Mouse (Mus musculus) left cerebral cortex, adult 18-20 months (tissue): ENCODE results near the gene Fkbp9. TPM values are rescaled to one million over a fixed set of nuclear protein-coding genes. Genes with fewer than 3 reads are reported as not detected.
A peak's percentile ranks its signal among the peaks of the same experiment; 100 is the strongest.

Source experiments
- DNase-seq, 2 experiments: peaks; one replicate each; pipeline ENCODE4 v3.0.0; 2021 to 2022; ENCODE audit warnings: low spot score in 2 of 2, mixed read lengths in 1 of 2
- long read RNA-seq, 2 experiments: library from polyadenylated mRNA; stranded (forward); transcript quantifications; one replicate each; pipeline ENCODE4 v2.0.0; 2021
- total RNA-seq, 2 experiments: library from RNA; stranded (reverse); gene quantifications; 2 replicates each; pipeline ENCODE4 v1.2.3; 2021

Fkbp9 gene
- total RNA-seq, result 10 to 100 TPM; 26.8 to 31.4 TPM
- long read RNA-seq, experiment 1, transcript Fkbp9-201 (10 exons, 3,009 nt), result major isoform, 65 of 71 reads
- long read RNA-seq, experiment 1, partial matches to known transcripts, result 5 of 71 reads
- long read RNA-seq, experiment 1, other reads (novel, unspliced or antisense), result 1 of 71 reads
- long read RNA-seq, experiment 2, transcript Fkbp9-201 (10 exons, 3,009 nt), result major isoform, 49 of 54 reads
- long read RNA-seq, experiment 2, partial matches to known transcripts, result 3 of 54 reads
- long read RNA-seq, experiment 2, other reads (novel, unspliced or antisense), result 2 of 54 reads

GRCm38 (mm10) chr6:56831697-56832406 lies at the start of gene Fkbp9:
Fkbp9 (plus strand) TSS chr6:56832059.
- peak; percentile 36 to 54 for DNase-seq

DNA sequence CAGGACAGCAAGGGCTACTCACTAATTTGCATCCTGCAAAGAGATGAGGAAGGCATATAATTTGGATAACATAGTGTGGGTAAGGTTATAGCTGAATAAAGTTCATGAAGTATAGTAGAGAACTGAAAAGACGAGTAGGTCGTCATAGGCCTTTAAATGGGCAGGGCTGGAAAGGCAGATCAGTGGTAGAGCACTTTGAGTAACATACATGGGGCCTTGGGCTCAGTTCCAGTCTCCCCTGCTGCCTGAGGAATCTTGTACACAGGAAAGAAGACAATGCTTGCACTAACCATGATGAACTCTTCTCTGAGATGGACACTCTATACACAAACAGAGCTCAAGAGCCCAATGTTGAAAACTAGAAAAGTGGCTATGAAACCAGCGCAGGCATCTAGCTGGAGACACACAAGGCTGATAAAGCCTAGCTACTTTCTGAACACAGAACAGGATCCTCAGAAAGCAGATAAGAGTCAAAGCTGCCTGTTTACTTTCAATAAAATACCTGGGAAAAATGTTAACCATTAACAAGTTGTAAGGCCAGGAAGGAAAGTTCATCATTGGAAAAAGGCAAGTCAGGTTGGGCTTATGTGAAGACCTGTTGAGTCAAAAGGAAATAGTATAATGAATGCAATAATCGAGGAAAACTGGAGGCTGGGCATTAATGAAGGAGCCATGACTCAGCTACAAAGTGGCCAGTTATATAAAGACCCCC lies 48.1 kb upstream of the Fkbp9 start:
- no peak for DNase-seq

DNA sequence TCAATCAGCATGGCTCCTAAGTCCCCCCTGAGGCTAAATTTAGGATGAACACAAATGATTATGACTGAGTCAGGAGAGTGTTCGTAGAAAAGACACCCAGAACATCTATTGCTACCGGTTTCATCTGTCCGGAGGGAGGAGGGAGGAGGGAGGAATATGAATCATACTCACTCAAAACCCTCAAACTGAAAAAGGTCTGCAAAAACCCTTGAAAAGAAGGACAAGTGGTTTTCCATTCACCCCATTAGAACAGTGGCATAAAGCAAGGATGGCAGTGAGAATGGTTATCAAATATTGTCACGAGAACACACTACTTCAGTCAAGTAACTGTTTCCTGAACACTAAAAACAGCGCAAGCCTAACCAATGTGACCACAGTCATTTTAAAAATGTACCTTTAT lies 46.8 kb upstream of the Fkbp9 start:
- no peak for DNase-seq

DNA sequence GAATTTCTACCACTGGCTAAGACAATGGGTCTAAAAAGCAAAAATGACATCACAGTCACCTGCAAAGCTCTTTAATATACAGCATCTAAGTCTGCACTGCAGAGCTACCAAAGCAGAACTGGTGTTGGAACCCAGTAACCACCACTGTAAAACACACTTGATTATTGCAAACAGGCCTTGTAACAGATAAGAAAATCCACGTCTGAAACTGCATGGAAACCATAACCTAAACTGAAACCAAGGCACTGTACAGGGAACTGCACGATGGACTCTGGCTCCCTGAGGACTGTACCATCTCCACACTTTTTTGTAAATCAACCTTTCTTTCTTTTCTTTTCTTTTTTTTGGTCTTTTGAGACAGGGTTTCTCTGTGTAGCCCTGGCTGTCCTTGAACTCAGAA lies 44.2 kb upstream of the Fkbp9 start:
- DNase-seq, result no peak

DNA sequence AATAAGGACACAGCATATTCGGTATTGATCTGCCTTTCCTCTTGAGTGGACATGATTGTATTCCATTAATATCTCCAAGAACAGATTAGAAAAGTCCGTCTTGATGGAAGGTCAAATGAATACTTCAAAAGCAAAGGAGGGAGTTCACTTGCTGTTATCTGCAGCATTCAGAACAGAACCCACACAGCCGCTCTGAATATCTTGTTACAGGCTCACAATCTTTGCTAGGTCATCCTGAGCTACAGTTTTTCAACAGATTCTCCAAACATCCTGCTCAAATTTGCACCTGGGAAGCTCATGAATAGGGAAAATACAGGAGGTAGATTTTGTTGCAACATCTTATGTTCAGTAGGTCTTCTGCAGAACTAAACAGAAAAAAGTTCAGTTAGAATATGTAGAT lies 42.5 kb upstream of the Fkbp9 start:
- DNase-seq, result no peak

GRCm38 (mm10) chr6:56794834-56795233 lies 37.0 kb upstream of the Fkbp9 start:
- no peak for DNase-seq

DNA sequence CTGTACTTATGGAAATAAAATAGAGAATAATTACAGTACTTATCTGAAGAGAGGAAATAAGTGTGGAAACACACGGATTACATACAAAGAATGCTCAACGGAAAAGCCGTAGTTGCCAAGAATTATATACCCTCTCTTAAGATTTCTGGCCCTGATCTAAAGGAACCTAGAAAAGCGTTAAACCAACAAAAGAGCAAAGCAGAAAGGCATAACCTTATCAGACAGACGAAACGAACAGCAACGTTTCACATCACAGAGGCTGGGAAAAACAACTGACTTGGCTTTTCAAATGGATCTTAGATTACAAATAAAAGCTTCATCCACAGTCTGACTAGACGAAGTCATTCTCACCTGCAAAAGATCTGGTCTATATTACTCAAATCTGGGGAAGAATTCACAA lies 35.6 kb upstream of the Fkbp9 start:
- DNase-seq, result no peak

DNA sequence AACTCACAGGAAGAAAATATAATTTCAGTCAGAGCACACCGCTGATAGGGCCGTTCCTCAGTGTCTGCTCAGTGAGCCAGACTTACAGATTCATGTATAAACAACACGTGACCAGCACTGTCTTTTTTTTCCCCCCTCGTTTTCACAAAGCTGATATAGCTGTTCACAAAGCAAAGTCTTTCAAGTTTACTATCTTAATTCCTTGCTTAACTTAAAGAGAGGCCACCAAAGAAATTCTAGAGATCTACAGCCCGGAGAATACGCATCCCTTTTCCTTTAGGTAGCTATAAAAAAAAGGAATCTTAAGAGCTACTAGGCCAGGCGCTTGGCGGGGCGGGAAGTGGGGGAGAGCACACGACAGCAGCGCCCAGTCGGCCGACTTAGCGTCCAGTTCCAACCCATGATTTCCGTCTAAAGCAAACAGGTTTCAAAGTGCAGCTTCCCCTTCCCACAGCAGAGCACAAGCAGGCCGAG lies 35.2 kb upstream of the Fkbp9 start:
- peak; percentile 11 to 13 for DNase-seq

GRCm38 (mm10) chr6:56797311-56798151 lies 34.3 kb upstream of the Fkbp9 start, which contains the start of gene Kbtbd2:
Kbtbd2 (minus strand) TSS chr6:56797813.
- DNase-seq, result peak; percentile 92 to 97

DNA sequence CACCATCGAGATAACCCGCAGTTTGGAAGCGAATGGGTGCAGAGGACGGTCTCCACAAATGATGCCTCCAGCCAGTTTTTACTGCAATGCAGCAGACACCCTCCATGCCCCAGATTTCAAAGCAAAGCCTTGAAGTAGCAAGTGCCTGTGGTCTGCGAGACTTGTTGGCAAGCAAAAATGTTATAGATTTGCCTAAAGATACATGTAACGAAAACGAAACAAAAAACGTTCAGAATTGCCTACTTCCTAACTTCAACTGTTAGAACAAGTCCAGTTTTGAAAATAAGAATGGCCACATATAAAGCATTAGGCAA lies 33.8 kb upstream of the Fkbp9 start:
- no peak for DNase-seq

DNA sequence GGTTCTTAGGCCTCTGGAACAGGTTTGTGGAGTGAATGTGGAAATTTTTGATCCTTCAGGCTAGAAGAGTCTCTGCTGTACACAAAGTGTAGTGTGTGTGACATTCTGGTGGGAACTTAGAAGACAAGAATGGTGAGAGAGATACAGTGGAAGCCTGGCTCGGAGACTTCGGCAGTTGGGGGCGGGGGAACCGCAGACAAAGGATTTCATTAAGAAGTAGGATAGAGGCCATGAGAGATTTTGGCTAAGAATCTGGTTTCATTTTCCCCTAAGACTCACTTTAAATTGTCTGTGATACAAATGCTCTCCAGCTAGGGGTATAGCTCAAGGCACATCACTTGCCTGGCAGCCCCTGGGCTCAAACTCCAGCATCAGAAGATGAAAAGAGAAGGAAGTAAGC lies 26.8 kb upstream of the Fkbp9 start:
- DNase-seq, result no peak

DNA sequence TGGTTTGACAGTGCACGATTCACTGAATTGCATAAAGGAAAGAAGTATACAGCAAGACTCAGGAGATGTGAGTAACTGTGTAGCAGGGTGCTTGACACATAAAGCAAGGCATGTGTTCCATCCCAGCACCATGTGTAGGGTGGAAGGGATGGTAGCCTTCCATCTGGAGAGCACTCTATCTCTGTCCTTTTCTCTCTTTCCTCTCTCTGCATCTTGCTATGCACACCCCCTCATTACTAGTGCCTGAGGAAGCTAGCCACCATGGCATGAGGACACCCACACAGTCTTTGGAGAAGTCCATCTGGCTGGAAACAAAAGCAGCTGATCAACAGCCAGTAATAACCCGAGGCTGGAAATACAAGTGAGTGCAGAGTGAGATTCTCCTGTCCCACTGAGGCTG lies 25.7 kb upstream of the Fkbp9 start:
- peak; percentile 12 to 58 for DNase-seq

- peak; percentile 31 to 59 for DNase-seq
These were observed 23.2 kb upstream of the Fkbp9 start for GRCm38 (mm10) chr6:56808656-56809055.

DNA sequence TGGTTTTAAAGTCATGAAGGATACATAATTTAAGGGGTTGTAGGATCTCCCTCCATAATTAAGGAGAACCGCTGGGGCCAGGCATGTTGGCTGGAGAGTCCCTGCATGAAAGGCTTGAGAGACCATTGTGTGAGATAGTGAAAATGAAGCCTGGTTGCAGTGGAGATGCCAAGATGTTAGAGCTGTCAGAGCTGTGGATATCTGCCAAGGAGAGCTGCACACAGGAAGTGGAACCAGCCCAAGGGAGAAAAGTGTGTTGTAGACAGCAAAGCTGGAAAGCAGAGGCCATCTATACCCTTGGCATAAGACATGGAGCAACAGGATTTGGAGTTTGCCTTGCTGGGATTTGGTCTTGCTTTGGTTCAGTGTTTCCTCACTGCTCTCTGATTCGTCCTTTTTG lies 18.5 kb upstream of the Fkbp9 start:
- DNase-seq, result no peak

DNA sequence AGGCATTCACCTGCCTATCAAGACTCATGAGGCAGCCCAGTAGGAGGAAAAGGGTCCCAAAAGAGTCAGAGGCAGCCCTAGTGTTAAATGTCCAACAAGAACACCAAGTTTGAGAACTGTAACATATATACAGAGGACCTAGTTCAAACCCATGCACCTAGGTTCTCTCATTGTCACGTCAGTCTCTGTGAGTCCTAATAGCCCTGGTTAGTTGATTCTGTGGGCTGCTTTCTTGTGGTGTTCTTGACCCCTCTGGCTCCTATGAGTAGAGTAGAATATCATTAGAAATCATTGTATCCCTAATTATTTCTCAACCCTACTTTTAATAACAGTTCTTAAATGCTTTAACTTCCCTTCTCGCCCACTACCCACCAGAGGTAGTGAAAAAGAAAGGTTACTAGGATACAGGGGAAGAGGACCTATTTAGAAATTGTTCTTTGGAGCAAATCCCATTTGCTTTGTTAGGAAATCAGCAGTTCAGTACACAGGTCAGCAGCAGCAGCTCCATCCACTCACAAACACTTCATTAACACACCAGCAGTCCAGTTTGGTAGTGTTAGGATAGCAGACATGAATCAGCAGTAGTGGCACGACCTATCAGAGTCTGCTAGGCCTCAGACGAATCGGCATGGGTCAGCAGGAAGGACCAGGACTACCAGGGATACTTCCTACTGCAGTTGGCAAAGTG lies 13.3 kb upstream of the Fkbp9 start:
- no peak for DNase-seq

DNA sequence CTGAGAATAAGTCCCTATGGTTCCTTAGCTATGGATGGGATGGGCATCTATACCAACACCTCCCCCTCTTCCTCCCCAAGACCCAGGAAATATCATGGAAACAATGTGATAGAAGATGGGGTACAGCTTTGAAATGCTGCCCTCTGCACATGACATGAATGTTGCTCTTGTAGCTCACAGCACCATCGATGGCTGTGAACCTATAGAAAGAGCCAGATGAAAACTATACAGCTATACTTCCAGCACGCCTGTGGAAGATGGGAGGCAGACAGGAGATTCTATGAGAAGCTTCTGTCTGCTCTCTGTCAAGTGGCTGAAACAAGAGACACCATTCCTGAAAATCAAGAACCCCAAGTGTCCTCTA lies 12.8 kb upstream of the Fkbp9 start:
- DNase-seq, result no peak

- DNase-seq, result no peak
These were observed 6.2 kb upstream of the Fkbp9 start for GRCm38 (mm10) chr6:56825657-56826056.

GRCm38 (mm10) chr6:56832407-56832796 lies 543 bp downstream of the Fkbp9 start:
- DNase-seq, result peak in 1 of 2 experiments; percentile 2

DNA sequence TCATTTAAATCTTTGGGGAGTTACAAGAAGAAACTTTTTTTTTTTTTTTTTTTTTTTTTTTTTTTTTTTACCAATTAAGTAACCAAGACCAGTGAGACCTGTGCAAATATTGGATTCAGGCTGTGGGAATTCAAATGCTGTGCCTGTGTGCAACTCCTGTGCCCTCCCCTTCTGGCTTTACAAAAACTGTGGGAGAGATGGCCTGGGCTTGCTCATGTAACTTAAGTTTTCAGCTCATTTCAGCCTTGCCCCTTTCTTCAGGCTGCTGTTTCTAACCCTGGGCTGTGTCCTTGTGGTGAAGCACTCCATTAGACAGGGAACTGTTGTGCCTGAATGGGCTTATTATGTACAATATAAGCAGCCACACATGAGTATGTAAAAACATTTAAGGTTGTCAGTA lies 971 bp downstream of the Fkbp9 start:
- no peak for DNase-seq

GRCm38 (mm10) chr6:56834769-56835168 lies 2.9 kb downstream of the Fkbp9 start:
- no peak for DNase-seq

DNA sequence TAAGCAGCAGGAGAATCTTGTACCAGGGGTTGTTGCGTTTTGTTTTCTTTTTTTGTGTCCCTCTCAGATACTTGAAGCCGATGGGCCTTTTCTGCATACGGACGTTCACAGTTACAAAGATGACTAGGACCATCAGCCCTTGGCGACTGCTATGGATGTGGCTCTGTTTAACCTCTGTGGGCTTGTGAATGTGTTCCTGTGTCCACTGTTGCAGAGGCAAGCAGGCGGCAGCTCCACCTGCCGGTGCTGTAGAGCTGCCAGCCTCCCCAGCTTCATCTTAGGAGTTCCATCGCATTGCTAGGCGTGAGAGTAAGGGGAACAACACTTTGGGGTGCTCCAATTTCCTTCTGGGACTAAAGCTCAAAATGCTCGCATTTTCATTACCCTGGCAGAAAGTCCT lies 3.7 kb downstream of the Fkbp9 start:
- DNase-seq, result peak in 1 of 2 experiments; percentile 5
